Mouse (Mus musculus) spleen, adult 2 months (tissue): Measurements from ENCODE around the gene Gm10799. TPM values are rescaled to one million over a fixed set of nuclear protein-coding genes. Genes with fewer than 3 reads are reported as not detected.
A peak's percentile ranks its signal among the peaks of the same experiment; 100 is the strongest.
"Not testable (repeated sequence)": the region's sequence is repeated elsewhere in the genome, so short reads cannot be mapped to it uniquely, and the experiment has no call there.

Experiments
- DNase-seq, 2 experiments: peaks; one replicate each; pipeline versions ENCODE4 v3.0.0 to v3.0.0-alpha.2; 2012 to 2021; ENCODE audit warnings: low spot score in 2 of 2, low read depth in 1 of 2
- H3K27ac ChIP-seq: fragments of 200-500 bp; 2 replicates; pipeline ENCODE4 v1.5.1; 2012; ENCODE audit warnings: low read length, inconsistent platforms; ENCODE audit not compliant: insufficient read depth
- H3K27me3 ChIP-seq: fragments of 200-500 bp; 2 replicates; pipeline ENCODE4 v1.6.1; 2012; ENCODE audit warnings: mild to moderate bottlenecking, moderate library complexity, low read length, inconsistent platforms; ENCODE audit not compliant: control insufficient read depth, insufficient read depth
- H3K36me3 ChIP-seq: fragments of 200-500 bp; 2 replicates; pipeline ENCODE4 v1.6.1; 2012; ENCODE audit warnings: mild to moderate bottlenecking, low read length, inconsistent platforms; ENCODE audit not compliant: control insufficient read depth, insufficient read depth
- H3K4me1 ChIP-seq: fragments of 200-500 bp; 2 replicates; pipeline ENCODE4 v1.6.1; 2011; ENCODE audit warnings: inconsistent platforms; ENCODE audit not compliant: control insufficient read depth, insufficient read depth, insufficient read length
- H3K4me3 ChIP-seq: fragments of 200-500 bp; 2 replicates; pipeline ENCODE4 v1.5.1; 2011; ENCODE audit warnings: mild to moderate bottlenecking, inconsistent platforms; ENCODE audit not compliant: insufficient read depth, insufficient read length; ENCODE audit errors: extremely low read depth
- CTCF ChIP-seq: fragments of 200-500 bp; IDR thresholded peaks from 2 replicates; pipeline ENCODE4 v1.5.1; 2011; ENCODE audit warnings: mild to moderate bottlenecking, inconsistent platforms; ENCODE audit not compliant: insufficient read depth, insufficient read length, insufficient replicate concordance; ENCODE audit errors: extremely low read depth
- POLR2A ChIP-seq: fragments of 200-500 bp; IDR thresholded peaks from 2 replicates; pipeline ENCODE4 v1.6.1; 2011; ENCODE audit warnings: low read depth, low read length, inconsistent platforms
- WGBS: fragments of 180-500 bp; shearing (Covaris S2); methylation state at CpG from one replicate; pipeline ENCODE4 v1.1.7; 2018; 5-methylcytosine and 5-hydroxymethylcytosine counted together
- polyA plus RNA-seq: library from polyadenylated mRNA; depleted of rRNA; stranded (reverse); fragments of >200 nt; gene quantifications from 2 replicates; pipeline ENCODE4 v1.2.3, GENCODE M21; 2012

The Gm10799 gene
- polyA plus RNA-seq, 1 experiment, result not detected

- Histone ChIP-seq H3K4me1 (no peaks in the 10 kb centered on the region), H3K36me3 (no peaks in the 10 kb centered on the region), H3K27ac (0 out of 2 replicates have a peak within 1 kb of the TSS, but pooled peaks have one; percentile 2), H3K4me3 (peak within 1 kb of the TSS; percentile 56), H3K27me3 (no peaks in the 10 kb centered on the region)
- WGBS, result 8% methylated on average over 15 of the region's 15 CpGs
- DNase-seq, result peak in 1 of 2 experiments; percentile 22
- no peak for TF ChIP-seq CTCF
- TF ChIP-seq POLR2A, result no peak
Measured at GRCm38 (mm10) chr2:104095741-104096213, 27.4 kb upstream of the Gm10799 start, which contains the start of gene Cd59a. Cd59a (plus strand) TSS chr2:104095801.

GRCm38 (mm10) chr2:104093305-104093704 lies 25.0 kb upstream of the Gm10799 start:
- Histone ChIP-seq H3K4me3 (no peak overlapping the region), H3K4me1 (no peaks in the 10 kb centered on the region), H3K27me3 (no peaks in the 10 kb centered on the region), H3K27ac (no peak overlapping the region), H3K36me3 (no peaks in the 10 kb centered on the region)
- no peak for DNase-seq
- 88% methylated on average over 2 of the region's 2 CpGs for WGBS
- TF ChIP-seq CTCF, result no peak
- TF ChIP-seq POLR2A, result no peak

GRCm38 (mm10) chr2:104087562-104087961 lies 19.2 kb upstream of the Gm10799 start:
- H3K27me3 ChIP-seq, DNase-seq, H3K27ac ChIP-seq, H3K36me3 ChIP-seq, H3K4me3 ChIP-seq, H3K4me1 ChIP-seq: not testable (repeated sequence)
- 50% methylated on average over 1 of the region's 1 CpGs for WGBS

- H3K27ac ChIP-seq, H3K4me1 ChIP-seq, DNase-seq, H3K27me3 ChIP-seq, H3K4me3 ChIP-seq, H3K36me3 ChIP-seq: not testable (repeated sequence)
Measured at GRCm38 (mm10) chr2:104084027-104084426, 15.7 kb upstream of the Gm10799 start.

GRCm38 (mm10) chr2:104082474-104082873 lies 14.1 kb upstream of the Gm10799 start:
- no peak for DNase-seq
- H3K4me1 ChIP-seq, result no peaks in the 10 kb centered on the region
- H3K27me3 ChIP-seq, result no peaks in the 10 kb centered on the region
- H3K27ac ChIP-seq, result no peak overlapping the region
- H3K36me3 ChIP-seq, result no peaks in the 10 kb centered on the region
- TF ChIP-seq POLR2A (no peak), CTCF (no peak)
- H3K4me3 ChIP-seq, result no peak overlapping the region

- H3K4me1 ChIP-seq, H3K27me3 ChIP-seq, H3K27ac ChIP-seq, H3K36me3 ChIP-seq, DNase-seq, H3K4me3 ChIP-seq: not testable (repeated sequence)
- no CpG with 5 or more reads among the region's 1 CpGs for WGBS
Measured at GRCm38 (mm10) chr2:104081436-104082050, 13.2 kb upstream of the Gm10799 start.

- DNase-seq, H3K27ac ChIP-seq, H3K36me3 ChIP-seq, H3K4me1 ChIP-seq, H3K4me3 ChIP-seq, H3K27me3 ChIP-seq: not testable (repeated sequence)
- 65% methylated on average over 5 of the region's 5 CpGs for WGBS
Measured at GRCm38 (mm10) chr2:104078285-104078684, 9.9 kb upstream of the Gm10799 start.

- no peaks in the 10 kb centered on the region for H3K4me1 ChIP-seq
- H3K27ac ChIP-seq, result no peak within 1 kb of the TSS
- WGBS, result 9% methylated on average over 13 of the region's 13 CpGs
- TF ChIP-seq POLR2A (no peak), CTCF (no peak)
- DNase-seq, result peak; percentile 4 to 31
- no peaks in the 10 kb centered on the region for H3K36me3 ChIP-seq
- H3K4me3 ChIP-seq, result peak within 1 kb of the TSS; percentile 70
- H3K27me3 ChIP-seq, result no peaks in the 10 kb centered on the region
Measured at GRCm38 (mm10) chr2:104069704-104070185, 1.4 kb upstream of the Gm10799 start, which contains the start of gene Cd59b. Cd59b (plus strand) TSS chr2:104069849.

DNA sequence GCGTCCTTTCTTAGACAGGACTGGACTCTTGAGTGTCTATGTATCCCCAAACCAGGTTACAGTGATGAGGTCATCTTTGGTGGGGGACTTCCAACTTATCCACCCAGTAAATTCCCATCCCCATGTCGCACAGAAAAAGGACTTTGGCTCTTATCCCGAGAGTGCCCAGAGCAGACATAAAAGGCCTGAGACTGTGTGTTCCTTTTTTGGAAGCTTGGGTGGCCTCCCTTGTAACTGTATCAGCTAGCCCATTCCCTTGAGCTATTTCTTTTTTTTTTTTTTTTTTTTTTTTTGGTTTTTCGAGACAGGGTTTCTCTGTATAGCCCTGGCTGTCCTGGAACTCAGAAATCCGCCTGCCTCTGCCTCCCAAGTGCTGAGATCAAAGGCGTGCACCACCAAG lies 2.8 kb downstream of the Gm10799 start, which contains the start of gene Gm10912:
TSS of gene Gm10912 (plus strand) at position 301 of the 400 bp plus-strand sequence.
- DNase-seq, H3K4me1 ChIP-seq: not testable (repeated sequence)
- WGBS, result 79% methylated on average over 6 of the region's 6 CpGs

More for the DNA sequence above, 2.8 kb downstream of the Gm10799 start, which contains the start of gene Gm10912:
- not testable (repeated sequence) for H3K4me3 ChIP-seq, H3K27ac ChIP-seq, H3K36me3 ChIP-seq, H3K27me3 ChIP-seq
